Mouse (Mus musculus): ENCODE data around the gene Sema3d. TPM values are rescaled to one million over a fixed set of nuclear protein-coding genes. Genes with fewer than 3 reads are reported as not detected.

The Sema3d gene
- total RNA-seq (2021), result 10 to 100 TPM in 1 of 2 experiments, 1 to 10 TPM in 1; 9.2 to 10.2 TPM
- long read RNA-seq, experiment 1, full-length matches to known transcripts, result 1 of 2 reads
- long read RNA-seq, experiment 1, partial matches to known transcripts, result 1 of 2 reads
- long read RNA-seq, experiment 1, other reads (novel, unspliced or antisense), result 0 of 2 reads
- long read RNA-seq, experiment 2, full-length matches to known transcripts, result 7 of 8 reads
- long read RNA-seq, experiment 2, partial matches to known transcripts, result 0 of 8 reads
- long read RNA-seq, experiment 2, other reads (novel, unspliced or antisense), result 1 of 8 reads

DNA sequence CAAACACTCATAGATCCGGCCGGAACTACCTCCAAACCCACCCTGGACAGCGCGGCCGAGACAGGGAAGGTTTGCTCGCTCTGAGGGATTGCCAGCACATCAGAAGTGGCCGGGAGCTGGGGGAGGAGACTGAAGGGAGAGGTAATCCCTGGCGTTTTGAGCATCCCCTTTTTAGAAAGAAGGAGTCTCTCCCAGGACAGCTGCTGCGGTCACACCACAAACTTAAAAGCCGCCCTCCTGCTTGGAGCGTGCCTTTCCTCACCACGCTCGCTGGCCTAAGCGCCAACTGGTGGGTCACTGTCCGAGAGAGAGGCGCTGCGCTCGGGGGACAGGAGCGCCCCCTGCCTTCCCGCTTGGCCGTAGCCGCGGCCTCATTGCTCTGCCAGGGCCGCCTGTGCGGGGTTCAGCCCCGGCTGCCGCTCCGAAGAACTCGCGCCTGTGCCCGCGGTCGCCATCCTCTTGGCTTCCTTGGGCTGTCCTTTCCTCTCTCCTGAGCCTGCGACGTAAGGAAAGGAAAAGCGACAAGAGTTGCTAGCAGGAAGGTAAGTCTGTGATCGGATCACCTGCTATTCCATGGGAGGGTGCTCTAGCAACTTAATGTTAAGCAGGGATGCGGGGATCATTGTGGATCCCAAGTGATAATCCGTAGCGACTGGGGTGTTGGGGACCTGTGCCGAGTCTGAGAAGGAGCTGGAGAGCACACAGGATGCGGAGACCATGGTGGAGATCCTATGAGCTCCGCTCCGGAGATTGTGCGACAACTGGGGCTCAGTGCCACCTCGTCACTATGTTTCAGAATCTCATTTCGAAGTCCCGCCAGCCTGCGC is at the start of gene Sema3d:
Sema3d (plus strand) TSS at position 253 of the 827 bp plus-strand sequence.
- DNase-seq (ENCODE audit: low spot score in 2 of 2), result peak; percentile 58 to 76

DNA sequence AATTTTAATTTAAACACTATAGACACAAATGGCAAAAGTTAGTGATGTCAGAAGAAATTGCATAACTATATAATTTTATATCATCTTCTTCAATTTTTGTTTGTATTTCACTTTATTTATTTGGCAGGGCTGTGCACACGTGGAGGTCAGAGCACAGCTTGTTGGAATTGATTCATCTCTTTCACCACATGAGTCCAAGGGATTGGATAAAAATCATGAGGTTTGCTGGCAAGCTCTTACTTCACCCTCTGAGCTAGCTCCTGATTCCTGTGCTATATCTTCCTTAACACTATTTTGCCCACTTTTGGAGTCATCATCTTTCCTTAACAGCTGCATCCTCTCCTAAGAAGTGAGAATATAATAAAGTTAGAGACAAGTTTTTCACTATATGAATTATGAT is 5.9 kb upstream of the Sema3d start:
- DNase-seq (ENCODE audit: low spot score in 2 of 2), result no peak

DNA sequence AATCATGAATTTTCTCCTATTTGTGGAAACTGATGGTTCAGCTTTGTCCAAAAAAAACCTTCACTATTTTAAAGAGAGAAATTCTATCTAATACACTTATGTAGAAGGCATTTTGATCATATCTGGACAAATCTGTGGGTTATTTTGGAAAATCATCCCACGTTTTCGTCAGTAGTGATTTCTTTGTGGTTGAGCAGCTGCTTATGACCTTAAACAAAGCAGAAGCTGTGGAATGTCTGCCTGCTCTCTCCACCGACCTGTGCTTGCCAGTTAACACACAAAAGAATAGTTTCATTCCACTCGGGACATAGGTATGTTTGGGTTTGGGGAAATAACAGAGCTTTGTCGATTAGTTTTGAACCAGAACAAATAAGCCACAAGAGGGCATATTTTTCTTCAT is 4.3 kb upstream of the Sema3d start:
- DNase-seq (ENCODE audit: low spot score in 2 of 2), result no peak

DNA sequence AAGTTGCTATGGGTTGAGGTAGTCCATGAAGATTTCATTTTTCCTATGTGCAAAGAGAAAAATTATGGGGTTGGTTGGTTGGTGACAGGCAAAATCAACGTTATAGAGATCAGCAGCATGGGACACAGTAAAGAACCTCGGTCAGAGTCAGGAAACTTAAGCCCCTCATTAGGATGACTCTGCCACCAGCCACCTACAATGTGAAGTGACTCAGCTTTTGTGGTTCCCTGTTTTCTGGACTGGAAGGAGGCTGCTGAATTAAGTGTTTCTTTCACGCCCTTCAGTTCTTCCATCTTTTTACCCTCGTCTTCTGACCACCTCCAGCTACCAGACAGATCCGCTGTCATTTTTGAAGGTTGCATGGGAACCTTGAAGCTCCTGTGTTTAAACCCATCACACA is 1.2 kb upstream of the Sema3d start:
- DNase-seq (ENCODE audit: low spot score in 2 of 2), result no peak

DNA sequence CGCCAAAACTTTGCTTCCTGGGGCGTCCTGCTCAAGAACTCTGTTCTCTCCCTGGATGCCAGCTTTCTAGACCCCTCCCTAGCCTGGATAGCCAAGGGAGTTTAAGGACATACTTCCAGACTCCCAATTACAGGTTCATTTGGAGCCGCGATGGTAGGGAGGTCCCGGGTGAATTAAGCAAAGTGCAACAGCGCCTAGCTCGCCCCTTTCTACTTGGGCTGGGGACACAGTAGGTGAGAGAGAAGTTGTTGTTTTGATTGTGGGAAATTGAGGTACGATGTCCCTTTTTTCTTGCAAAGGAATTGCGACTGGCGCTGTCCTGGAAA is 738 bp downstream of the Sema3d start:
- no peak for DNase-seq (ENCODE audit: low spot score in 2 of 2)

DNA sequence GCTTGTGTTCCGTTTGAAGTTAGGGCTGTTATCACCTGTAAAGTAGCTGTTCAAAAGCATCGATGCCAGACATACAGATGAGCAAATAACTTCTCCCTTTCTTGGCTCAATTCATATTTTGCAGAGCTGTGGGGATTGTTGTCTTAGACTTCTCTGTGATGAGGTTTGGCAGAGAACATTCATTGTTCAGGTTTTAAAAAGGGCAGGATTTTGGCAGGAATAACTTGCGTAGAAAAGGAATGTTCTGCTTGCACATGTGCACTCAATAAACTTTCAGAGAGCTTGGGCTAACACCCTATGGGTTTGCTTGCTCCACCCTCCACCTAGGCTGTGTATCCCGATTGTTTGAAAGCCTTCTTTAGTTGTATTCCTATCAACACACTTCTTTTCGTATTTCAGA is 9.5 kb downstream of the Sema3d start:
- no peak for DNase-seq (ENCODE audit: low spot score in 2 of 2)

DNA sequence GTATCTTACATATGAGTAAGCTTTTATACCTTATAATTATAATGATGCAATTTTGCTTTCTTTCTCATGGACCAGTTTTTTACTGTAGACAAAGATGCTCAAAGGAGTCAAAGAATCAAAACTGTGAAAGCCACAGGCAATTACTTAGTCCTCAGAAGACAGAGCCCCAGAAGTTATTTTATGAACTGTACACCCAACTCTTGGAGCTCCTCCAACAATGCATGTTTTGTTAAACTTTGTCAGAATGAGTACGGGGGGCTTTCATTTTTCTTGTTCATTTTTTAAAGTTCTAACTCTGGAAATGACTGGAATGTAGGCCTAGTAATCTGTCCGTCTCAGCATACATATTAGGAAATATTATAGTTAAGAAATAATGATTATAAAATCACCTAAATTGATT is 16.1 kb downstream of the Sema3d start:
- no peak for DNase-seq (ENCODE audit: low spot score in 2 of 2)

DNA sequence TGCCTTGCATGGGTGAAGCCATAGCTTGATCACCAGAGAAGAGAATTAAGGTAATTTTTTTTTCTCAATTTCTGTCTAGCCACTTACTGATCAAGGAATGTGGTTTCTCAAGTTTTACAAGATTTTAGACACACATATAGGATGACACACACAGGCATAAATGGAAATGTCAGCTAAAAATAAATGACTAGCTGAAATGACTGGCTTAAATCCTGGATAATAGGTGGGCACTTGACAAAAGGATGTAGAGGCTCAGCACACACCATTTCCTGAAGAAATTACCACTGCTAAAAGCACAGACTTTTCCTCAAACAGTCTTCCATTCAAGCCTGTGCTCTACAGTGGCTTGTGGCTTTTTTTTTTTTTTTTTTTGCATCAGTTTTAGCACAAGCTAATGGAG is 21.0 kb downstream of the Sema3d start:
- DNase-seq (ENCODE audit: low spot score in 2 of 2), result no peak

DNA sequence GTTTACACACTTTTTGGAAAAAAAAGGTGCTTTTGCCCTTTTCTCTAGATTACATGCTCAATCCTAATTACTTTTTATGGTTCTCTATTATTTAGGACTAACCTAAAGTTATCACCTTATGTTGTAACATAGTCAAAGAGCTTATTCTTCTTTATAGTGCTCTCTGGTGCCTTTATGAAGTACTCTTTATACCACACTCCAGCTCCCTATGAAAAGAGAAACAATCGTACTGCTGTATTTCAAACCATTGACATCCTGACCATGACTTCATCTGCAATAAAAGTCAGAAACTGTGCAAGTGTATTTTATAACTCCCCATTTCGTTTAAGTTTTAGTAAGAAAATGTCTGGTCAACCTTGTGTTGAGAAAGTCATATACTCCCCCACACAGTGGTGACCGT is 29.4 kb downstream of the Sema3d start:
- no peak for DNase-seq (ENCODE audit: low spot score in 2 of 2)

DNA sequence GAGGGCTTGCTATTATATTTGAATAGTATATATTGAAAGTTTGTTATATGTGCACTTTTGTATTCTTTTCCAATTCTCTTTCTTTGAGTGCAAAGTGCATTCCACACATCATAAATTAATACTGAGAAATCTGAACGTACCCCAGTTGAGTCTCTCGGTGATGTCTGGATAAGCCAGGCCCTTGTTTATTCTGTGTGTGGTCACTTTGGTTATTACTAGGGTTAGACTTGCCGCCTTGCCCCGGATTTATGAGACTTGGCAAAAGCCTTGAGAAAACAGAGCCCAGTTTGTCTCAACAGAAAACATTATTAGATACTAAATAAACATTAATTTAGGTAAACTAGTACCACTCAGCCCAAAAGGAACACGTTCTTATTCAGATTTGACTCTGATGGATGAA is 40.1 kb downstream of the Sema3d start:
- no peak for DNase-seq (ENCODE audit: low spot score in 2 of 2)

DNA sequence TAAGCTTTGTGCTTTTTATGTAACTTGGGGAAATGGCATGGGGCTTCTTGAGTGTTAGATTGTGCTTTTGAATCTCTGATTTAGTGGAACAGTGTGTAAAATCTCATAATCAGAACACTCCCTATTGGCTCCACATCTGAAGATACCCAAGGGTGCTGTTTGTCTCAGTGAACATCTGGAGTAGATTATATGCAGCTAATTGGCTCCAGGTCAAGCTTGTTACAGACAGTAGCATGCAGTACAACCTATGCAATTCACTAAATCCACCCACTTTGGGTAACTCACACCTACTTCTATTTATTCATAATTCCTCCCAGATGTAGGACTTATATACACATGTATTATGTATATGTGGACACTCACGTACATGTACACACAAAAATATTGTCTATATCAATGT is 58.6 kb downstream of the Sema3d start:
- DNase-seq (ENCODE audit: low spot score in 2 of 2), result no peak

DNA sequence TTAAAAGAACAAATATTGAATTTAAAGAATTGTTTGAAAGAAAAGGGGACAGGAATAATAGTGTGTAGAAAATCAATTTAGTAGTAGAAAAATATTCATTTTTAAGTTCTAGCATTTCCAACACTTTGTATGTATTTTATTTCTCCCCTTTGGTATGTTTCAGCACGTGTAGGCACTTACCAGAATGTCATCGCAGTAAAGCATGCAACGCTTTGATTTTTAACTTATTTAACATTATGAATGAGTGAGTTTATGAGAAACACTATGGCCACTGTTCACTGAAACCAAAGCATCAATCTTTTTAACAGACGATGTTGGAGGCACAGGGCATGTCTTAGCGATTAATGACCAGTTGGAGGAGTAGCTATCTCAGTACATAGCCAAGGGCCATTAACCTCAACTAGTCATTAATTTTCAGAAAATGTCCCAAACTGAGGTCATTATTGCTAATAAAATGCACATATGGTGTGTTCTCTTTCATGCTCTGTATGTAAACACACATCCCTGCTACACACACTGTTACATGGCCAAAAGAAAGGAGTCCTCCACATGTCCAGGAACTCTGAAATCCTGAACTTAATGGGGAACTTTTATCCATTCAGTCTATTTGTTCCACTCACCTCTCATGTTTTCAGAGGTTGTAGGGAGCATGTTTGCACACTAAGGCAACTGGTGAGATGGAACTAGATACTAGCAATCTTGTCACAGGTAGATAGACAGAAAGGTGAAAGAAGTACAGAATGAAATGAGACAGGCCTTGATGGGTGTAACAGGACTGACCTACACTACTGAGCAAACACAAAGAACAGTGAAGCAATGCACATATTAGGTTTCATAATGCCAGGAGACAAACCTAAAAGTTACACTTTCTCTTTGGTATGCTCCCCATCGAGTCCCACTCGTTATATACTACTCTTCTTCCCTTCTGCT is 59.3 kb downstream of the Sema3d start:
- no peak for DNase-seq (ENCODE audit: low spot score in 2 of 2)

DNA sequence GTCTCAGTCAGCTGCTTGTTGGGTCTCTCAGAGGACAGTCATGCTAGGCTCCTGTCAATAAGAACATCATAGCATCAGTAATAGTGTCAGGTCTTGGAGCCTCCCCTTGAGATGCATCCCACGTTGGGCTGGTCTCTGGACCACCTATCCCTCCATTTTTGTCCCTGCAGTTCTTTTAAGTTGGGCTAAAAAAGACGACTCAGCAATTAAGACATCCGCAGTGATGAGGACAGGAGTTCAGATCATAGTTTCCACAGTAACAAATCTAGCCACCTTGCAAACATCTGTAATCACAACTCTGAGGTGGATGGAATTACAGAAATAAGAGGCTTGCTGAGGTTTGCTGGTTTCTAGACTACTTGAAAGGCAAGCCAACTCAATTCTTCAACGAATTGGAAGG is 67.9 kb downstream of the Sema3d start:
- no peak for DNase-seq (ENCODE audit: low spot score in 2 of 2)

DNA sequence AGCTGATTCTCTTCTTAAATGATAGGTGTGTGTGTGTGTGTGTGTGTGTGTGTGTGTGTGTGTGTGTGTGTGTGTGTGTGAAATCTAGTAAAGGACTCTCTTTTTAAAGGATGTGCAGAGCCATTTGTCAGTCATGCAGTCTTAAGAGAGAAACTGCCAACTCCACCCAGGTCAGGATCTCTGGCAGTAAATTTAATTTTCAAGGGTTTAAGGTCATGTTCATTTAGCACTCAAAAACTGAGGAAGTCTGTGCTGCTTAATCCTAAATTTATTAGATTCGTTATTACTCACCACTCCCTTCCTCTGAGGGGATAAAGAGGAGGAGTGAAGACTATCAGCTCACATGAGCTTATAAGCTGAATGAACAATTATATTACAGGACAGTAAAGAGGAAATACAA is 71.8 kb downstream of the Sema3d start:
- DNase-seq (ENCODE audit: low spot score in 2 of 2), result no peak

DNA sequence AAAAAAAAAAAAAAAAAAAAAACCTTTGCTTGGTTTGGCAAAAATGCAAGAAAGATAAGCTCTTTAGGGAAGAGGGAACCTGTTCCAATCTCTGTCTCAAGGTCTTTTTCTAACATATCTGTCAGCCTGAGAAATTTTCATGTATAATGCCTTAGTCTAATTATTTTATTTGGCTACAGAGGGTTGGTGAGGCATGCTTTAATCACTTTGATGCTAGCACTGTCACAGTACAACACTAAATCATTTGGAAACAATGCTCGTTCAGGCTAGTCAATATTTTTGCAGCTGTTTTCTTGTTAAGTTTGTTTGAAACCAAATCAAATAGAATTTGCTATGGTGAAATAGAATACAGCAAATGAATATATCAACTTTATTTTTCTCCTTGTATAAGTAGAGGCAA is 74.3 kb downstream of the Sema3d start:
- no peak for DNase-seq (ENCODE audit: low spot score in 2 of 2)

DNA sequence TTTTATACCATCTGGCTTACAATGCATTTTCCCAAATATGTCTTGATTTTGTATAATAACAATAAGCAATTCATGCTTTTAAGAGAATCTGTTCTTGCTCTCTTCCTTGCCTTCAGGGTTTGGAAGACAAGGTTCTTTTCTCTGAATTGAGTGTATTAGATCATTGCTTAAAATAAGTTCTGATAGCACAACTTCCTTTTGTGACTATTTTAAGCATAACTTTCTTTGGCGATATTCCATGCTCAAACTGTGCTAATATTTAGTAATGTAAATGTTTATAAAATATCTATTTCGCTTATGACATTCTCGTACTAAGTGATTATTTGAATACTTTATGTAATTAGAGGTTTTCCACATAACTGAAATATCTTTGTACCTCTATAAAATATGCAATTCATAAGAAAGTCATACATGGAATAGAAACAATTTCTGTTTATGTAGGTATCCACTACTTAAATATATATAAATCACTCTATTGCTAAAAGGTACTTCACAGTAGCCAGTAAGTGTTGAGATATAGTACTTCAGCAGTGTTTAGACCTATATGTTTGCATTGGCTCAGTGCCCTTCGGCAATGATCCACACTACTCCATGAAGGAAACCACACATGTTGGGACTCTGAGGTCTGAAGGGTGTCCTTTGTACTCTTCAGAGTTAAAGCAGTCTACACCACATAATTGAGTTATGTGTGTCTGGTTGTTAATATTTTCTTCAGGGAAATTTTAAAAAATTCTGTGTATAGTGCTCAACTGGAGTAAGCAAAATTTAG is 84.6 kb downstream of the Sema3d start:
- DNase-seq (ENCODE audit: low spot score in 2 of 2), result no peak

DNA sequence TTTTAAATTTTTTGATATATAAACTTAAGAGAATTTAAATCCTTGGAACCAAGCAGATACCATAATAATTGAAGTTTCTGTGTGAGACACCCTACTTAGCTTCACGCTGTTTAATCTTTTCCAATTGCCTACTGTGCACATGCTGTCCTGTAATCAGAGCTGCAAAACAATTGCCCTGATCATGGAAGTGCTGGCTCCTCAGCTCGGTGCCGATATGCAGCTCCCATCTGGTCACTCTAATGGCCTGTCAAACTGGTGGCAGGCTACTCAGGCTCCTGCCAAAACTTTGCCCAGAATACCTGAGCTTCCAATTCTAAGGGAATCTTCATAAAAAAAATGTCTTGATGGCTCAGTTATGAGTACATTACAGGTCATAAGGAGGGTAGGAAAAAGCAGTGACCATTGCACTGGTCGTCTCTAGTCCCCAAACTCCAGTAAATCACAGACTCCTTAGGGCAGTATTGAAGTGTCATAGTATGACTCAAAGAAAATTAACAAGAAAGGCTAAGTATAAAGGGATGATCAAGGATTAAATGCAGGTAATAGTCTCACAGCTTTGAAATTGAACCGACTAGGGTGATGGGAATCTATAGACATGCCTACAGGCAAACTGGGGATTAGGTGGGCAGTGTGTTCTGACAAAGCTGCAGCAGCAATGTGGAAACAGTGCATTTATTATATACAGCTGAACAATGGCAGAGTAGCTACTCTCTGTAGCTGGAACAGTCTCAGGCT is 91.9 kb downstream of the Sema3d start:
- DNase-seq (ENCODE audit: low spot score in 2 of 2), result no peak

DNA sequence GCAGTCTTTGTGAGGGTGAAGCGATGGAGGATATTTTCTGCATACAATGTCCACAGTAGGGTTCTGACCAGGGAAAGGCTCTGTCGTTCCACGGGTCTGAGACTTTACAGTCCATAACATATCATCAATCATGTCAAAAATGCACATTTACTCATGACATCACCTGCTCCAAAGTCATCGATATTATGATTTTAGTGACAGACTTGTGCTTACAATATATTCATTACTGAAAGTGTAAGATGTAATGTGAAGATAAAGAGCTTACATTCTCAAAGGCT is 92.4 kb downstream of the Sema3d start:
- no peak for DNase-seq (ENCODE audit: low spot score in 2 of 2)

DNA sequence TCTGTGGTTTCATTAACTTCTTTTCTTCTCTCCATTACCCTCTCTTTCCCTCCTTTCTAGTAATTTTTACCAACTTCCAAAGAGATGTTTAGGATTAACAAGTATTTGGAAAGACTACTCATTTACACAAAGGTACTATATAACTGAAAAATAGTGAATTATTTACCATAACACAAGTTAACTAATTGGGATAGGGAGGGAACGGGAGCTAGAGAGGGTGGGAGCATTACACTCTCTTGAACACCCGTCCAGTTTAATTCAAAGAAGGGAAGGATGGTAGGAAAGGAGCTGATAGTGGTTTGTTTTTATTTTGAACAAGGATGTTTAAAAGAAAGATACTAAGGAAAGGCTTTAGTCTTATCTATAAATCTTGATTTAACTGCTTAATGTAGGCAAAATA is 104.7 kb downstream of the Sema3d start:
- no peak for DNase-seq (ENCODE audit: low spot score in 2 of 2)

DNA sequence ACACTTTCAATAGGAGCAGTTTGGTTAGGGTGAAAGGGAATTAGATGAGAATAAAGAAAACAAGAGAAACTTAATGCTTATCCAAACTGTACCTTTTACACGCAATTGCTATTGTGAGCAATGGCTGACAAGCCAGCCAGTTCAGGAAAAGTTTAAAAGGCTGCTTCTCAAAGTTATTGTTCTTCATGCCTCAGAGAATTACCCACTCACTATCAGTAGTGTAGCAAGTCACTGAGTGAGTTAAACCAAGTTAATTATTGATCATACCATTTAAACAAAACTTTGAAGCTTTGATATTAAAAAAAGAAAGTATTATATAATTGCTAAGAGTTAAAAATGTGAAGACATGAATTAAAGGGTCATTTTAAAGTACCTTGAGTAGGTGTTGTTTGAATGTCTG is 108.5 kb downstream of the Sema3d start:
- no peak for DNase-seq (ENCODE audit: low spot score in 2 of 2)

Data from gastrocnemius, postnatal 4 days (tissue).